Mouse (Mus musculus) C2C12 (cell line): ENCODE data around the gene Cavin4. TPM values are rescaled to one million over a fixed set of nuclear protein-coding genes. Genes with fewer than 3 reads are reported as not detected.
A peak's percentile ranks its signal among the peaks of the same experiment; 100 is the strongest.

Experiments used
- H3K27me3 ChIP-seq: one replicate; pipeline ENCODE4 v1.6.1; 2011; ENCODE audit not compliant: control insufficient read depth, insufficient read depth, insufficient read length
- H3K36me3 ChIP-seq: one replicate; pipeline ENCODE4 v1.6.1; 2011; ENCODE audit not compliant: control insufficient read depth, insufficient read depth
- H3K4me3 ChIP-seq: one replicate; pipeline ENCODE4 v1.5.1; 2011; ENCODE audit warnings: mild to moderate bottlenecking, control low read depth; ENCODE audit not compliant: poor library complexity, insufficient read depth, severe bottlenecking
- H3K79me2 ChIP-seq: one replicate; pipeline ENCODE4 v1.6.1; 2011; ENCODE audit not compliant: control insufficient read depth, insufficient read depth
- H3K79me3 ChIP-seq: one replicate; pipeline ENCODE4 v1.6.1; 2011; ENCODE audit warnings: low read depth, control low read depth
- H3ac ChIP-seq: one replicate; pipeline ENCODE3; 2011; ENCODE audit warnings: low read depth; ENCODE audit not compliant: control insufficient read depth, insufficient read length
- CEBPB ChIP-seq: IDR thresholded peaks from one replicate; pipeline ENCODE4 v1.6.1; 2011; ENCODE audit warnings: low read depth, mild to moderate bottlenecking, control low read depth, moderate library complexity
- CTCF ChIP-seq: IDR thresholded peaks from one replicate; pipeline ENCODE4 v1.5.1; 2011; ENCODE audit not compliant: control insufficient read depth, insufficient read depth, insufficient read length
- FOSL1 ChIP-seq: IDR thresholded peaks from one replicate; pipeline ENCODE4 v1.8.0; 2011; ENCODE audit warnings: mild to moderate bottlenecking, low read length; ENCODE audit not compliant: poor library complexity, insufficient read depth, severe bottlenecking
- MAX ChIP-seq: IDR thresholded peaks from one replicate; pipeline ENCODE4 v1.6.1; 2011; ENCODE audit warnings: mild to moderate bottlenecking, control low read depth
- MYOD1 ChIP-seq: IDR thresholded peaks from one replicate; pipeline ENCODE4 v1.6.1; 2011; ENCODE audit warnings: low read depth; ENCODE audit not compliant: control insufficient read depth, insufficient read length
- MYOG ChIP-seq: IDR thresholded peaks from one replicate; pipeline ENCODE4 v1.6.1; 2011; ENCODE audit not compliant: control insufficient read depth, insufficient read length; ENCODE audit errors: extremely low read depth
- USF1 ChIP-seq: IDR thresholded peaks from one replicate; pipeline ENCODE4 v1.6.1; 2011; ENCODE audit warnings: low read depth, mild to moderate bottlenecking, control low read depth, moderate library complexity
- polyA plus RNA-seq: library from polyadenylated mRNA; unstranded; fragments of >200 nt; fragmentation: generic; extraction: Trizol; gene quantifications from one replicate; pipeline ENCODE4 v1.2.1, GENCODE M21; 2012; ENCODE audit warnings: missing spikeins

Cavin4 gene
- polyA plus RNA-seq, 1 experiment: 23.2 TPM

DNA sequence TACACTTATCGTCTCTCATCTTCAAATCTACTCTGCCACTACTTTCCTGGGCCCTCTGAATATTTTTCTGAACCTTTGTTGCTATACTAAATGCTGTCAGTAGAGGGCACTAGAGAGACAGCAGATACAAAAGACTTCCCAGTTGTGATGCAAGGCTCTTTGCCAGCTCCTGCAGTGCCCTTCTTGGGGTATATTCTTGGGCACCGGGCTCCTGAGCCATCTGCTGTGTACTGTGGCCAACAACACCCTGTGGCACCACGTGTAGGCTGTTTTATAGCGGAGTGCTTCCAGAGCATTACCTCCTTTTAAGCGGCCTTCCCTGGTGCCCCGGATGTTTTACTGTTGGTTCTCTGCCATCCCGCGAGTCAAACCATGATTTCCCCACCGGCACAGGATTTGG is 27.3 kb downstream of the Cavin4 start:
- no peaks in the 10 kb centered on the region for H3K79me2 ChIP-seq
- no peaks in the 10 kb centered on the region for H3K27me3 ChIP-seq
- TF ChIP-seq CEBPB (peak; percentile 28), FOSL1 (no peak)
- H3K4me3 ChIP-seq: no peak overlapping the region
- no peaks in the 10 kb centered on the region for H3K79me3 ChIP-seq
- no peaks in the 10 kb centered on the region for H3K36me3 ChIP-seq
- no peak overlapping the region for H3ac ChIP-seq

DNA sequence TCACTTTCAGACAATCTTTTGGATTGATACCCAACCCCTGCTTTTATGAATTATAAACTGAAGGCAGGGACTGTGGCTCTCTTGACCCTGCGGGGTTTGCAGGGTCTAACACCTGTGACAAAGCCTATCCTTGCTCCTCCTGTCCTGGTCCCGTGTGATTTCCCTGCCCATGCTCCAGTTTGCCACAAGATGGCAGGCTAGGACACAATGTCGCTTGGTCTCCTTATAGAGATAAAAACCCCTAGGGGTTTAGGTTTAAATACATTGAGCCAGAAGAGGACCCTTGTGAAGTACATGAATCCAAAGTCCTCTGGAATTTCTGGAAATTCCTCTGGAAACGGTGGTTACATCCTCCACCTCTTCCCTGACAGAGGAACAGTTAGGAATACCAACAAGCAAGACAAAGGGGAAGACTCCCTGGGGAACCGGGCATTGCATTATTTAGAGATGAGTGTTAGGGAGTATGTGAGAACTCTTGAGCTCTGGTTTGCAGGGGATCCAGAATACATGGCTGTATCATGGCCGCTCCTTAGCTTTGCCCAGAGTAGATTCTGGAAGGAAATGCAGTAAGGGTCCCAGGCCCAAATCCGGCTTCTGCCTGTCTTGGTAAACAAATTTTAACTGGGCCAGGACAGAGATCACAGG is 28.6 kb downstream of the Cavin4 start:
- Histone ChIP-seq H3K79me2 (no peaks in the 10 kb centered on the region), H3ac (no peak overlapping the region), H3K27me3 (no peaks in the 10 kb centered on the region), H3K79me3 (no peaks in the 10 kb centered on the region), H3K4me3 (no peak overlapping the region), H3K36me3 (no peaks in the 10 kb centered on the region)
- TF ChIP-seq CTCF (peak; percentile 75), FOSL1 (no peak)

DNA sequence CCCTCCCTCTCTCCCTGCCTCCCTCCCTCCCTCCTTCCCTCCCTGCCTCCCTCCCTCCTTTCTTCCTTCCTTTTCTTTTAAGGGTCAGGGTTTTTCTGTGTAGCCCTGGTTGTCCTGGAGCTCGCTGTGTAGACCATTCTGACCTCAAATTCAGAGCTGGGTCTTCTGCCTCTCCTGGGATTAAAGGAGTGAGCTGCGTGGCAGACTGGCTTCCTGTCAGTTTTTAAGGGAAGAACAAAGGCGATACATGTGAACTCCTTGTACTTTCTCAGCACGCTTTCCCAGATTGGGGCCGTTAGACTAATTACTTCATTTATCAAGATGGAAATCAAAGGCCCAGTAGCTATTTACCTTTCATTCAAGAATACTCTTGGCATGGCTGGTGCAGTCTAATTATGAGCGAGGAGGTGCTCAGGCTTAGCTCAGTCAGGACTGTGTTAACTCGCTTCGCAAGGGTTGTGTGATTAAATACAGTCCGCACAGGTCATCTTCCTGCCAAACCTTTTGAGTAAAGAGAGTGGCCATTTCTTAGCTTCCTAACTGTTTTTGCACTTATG is 29.5 kb downstream of the Cavin4 start:
- no peaks in the 10 kb centered on the region for H3K36me3 ChIP-seq
- H3K79me3 ChIP-seq: no peaks in the 10 kb centered on the region
- no peak for TF ChIP-seq CEBPB
- no peak for TF ChIP-seq MAX
- no peak for TF ChIP-seq FOSL1
- no peak for TF ChIP-seq USF1
- no peak for TF ChIP-seq MYOG
- H3K27me3 ChIP-seq: no peaks in the 10 kb centered on the region
- no peak overlapping the region for H3K4me3 ChIP-seq
- no peaks in the 10 kb centered on the region for H3K79me2 ChIP-seq
- no peak overlapping the region for H3ac ChIP-seq

DNA sequence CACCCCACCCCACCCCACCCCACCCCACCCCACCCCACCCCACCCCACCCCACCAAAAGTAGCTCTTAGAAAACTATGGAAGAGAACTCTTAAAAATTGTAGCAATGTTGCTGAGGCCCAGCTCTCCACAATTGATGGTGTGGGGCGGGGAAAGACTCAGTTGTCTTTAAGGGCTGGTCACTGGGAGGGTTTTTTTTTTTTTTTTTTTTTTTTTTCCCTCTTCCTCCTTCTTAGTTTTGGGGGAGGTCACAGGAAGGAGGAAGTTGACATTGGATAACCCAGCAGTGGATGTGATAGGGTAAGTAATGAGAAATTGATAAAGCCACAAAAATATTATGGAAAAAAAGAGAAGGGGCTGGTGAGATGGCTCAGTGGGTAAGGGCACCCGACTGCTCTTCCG is 33.4 kb downstream of the Cavin4 start:
- Histone ChIP-seq H3K4me3 (no peak overlapping the region), H3K79me3 (no peaks in the 10 kb centered on the region), H3K79me2 (no peaks in the 10 kb centered on the region), H3K36me3 (no peaks in the 10 kb centered on the region), H3ac (no peak overlapping the region), H3K27me3 (no peaks in the 10 kb centered on the region)
- TF ChIP-seq MAX (no peak), MYOG (no peak), FOSL1 (no peak), CTCF (no peak), USF1 (no peak), MYOD1 (no peak), CEBPB (no peak)

DNA sequence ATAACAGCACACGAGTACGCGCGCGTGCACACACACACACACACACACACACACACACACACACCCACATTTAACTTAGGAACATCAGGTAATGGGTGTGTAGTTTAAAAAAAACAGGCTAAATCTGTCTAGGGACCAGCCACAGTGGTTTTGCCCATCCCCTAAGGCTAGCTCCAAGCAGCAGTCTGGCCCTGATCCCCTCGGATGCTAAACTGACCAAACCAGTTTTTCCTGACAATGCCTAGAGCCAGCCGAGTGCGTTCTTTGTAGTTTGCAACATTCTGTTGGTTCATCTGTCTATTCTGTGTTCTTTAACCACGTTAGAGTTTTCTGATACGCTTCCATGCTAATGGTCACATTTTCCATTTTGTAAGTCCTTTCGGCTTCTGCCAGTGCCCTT is 34.0 kb downstream of the Cavin4 start:
- TF ChIP-seq CEBPB (no peak), USF1 (no peak), FOSL1 (no peak), MYOG (no peak), MYOD1 (no peak), CTCF (no peak), MAX (no peak)
- no peaks in the 10 kb centered on the region for H3K27me3 ChIP-seq
- no peak overlapping the region for H3ac ChIP-seq
- H3K79me2 ChIP-seq: no peaks in the 10 kb centered on the region
- no peak overlapping the region for H3K4me3 ChIP-seq
- no peaks in the 10 kb centered on the region for H3K36me3 ChIP-seq
- no peaks in the 10 kb centered on the region for H3K79me3 ChIP-seq

DNA sequence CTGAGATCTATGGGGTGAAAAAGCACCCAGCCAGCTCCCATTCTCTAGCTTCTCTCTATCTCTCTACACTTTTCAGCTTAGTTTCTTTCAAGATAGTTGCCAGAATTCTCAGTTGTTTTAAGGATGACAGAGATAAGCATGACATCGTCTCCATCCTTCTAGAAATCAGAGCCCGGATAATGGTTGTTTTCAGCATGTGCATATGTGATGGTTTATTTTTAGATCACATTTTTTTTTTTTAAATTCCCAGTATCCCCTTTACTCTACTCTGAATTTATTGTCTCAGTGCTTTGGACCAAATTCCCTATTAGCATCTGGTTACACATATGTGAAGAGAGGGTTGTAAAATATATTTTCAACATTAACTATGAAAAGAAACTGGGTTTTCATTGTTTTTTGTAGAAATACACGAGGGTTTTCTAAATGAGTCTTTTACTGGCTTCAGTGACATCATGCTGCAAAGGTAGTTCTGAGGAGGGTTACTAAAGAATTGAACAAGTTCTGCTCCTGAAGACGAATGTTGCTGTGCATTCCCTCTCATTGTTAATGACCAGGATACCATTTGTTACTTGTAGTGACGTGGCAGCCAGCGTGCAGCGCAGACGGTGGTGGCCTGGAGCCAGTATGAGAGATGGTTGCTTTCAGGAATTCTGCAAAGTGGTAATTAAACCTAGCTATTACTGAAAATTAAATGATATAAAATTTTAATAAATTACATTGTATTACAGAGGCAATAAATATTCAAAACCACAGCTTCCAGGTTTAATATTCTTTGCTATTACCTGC is 52.7 kb downstream of the Cavin4 start:
- no peak for TF ChIP-seq CEBPB
- no peak for TF ChIP-seq USF1
- TF ChIP-seq MAX: no peak
- no peak for TF ChIP-seq FOSL1
- TF ChIP-seq MYOG: no peak
- no peak for TF ChIP-seq MYOD1
- TF ChIP-seq CTCF: no peak
- Histone ChIP-seq H3K4me3 (no peak overlapping the region), H3K36me3 (no peaks in the 10 kb centered on the region), H3K79me2 (no peaks in the 10 kb centered on the region), H3K79me3 (no peaks in the 10 kb centered on the region), H3ac (no peak overlapping the region), H3K27me3 (no peaks in the 10 kb centered on the region)
